Comparison of ENCODE assay signal across 16 mouse cellular contexts in genomic region chr4:114564131-114564695, GRCm38 (mm10).
DNase-seq lines count a peak whose midpoint lies in the region; ATAC-seq lines count a peak whose summit lies in the region.
"Had no signal": no experiment of that assay in that cellular context is flagged by ENCODE, and none has a peak within 500 bp of the region (broad histone marks: within the 10 kb centered on the region; RNA-seq: fewer than 3 reads in every experiment).

No protein-coding gene starts in this region.

- peak overlapping the region; percentile 75 for H3K27ac ChIP-seq in hindbrain, embryonic 10.5 days
- no peak overlapping the region for H3K27ac ChIP-seq in hindbrain, embryonic 11.5 days (ENCODE audit: low read depth, low read length)
- H3K27ac ChIP-seq in embryonic facial prominence, embryonic 11.5 days (replicated peaks; ENCODE audit: low read depth, low read length), result peak overlapping the region; percentile 57
- H3K27ac ChIP-seq in limb, embryonic 12.5 days, result peak overlapping the region; percentile 59; the same call in 1 of the 2 replicates
- H3K27ac ChIP-seq: forebrain, embryonic 13.5 days; hindbrain, embryonic 15.5 days had no signal

- peaks cover 41% of the 10 kb centered on the region for H3K4me1 ChIP-seq in hindbrain, embryonic 10.5 days (replicated peaks)
- H3K4me1 ChIP-seq in hindbrain, embryonic 11.5 days (replicated peaks; ENCODE audit: control insufficient read depth, insufficient read depth, low read length), result no peaks in the 10 kb centered on the region
- peaks cover 9% of the 10 kb centered on the region for H3K4me1 ChIP-seq in embryonic facial prominence, embryonic 11.5 days (ENCODE audit: control insufficient read depth, insufficient read depth, low read length)
- peaks cover 39% of the 10 kb centered on the region for H3K4me1 ChIP-seq in limb, embryonic 12.5 days (replicated peaks)
- H3K4me1 ChIP-seq: forebrain, embryonic 13.5 days had no signal

- H3K4me3 ChIP-seq in hindbrain, embryonic 10.5 days, result no peak overlapping the region
- no peak overlapping the region for H3K4me3 ChIP-seq in hindbrain, embryonic 11.5 days (ENCODE audit: low read depth, low read length)
- no peak overlapping the region for H3K4me3 ChIP-seq in embryonic facial prominence, embryonic 11.5 days (ENCODE audit: low read depth, low read length)
- no peak overlapping the region for H3K4me3 ChIP-seq in limb, embryonic 12.5 days (replicated peaks)
- H3K4me3 ChIP-seq: forebrain, embryonic 13.5 days; hindbrain, embryonic 15.5 days had no signal

- no peaks in the 10 kb centered on the region for H3K9me3 ChIP-seq in hindbrain, embryonic 10.5 days
- H3K9me3 ChIP-seq in hindbrain, embryonic 11.5 days (ENCODE audit: control insufficient read depth, low read length), result no peaks in the 10 kb centered on the region
- no peaks in the 10 kb centered on the region for H3K9me3 ChIP-seq in embryonic facial prominence, embryonic 11.5 days (replicated peaks; ENCODE audit: control insufficient read depth, low read length)
- H3K9me3 ChIP-seq in limb, embryonic 12.5 days, result no peaks in the 10 kb centered on the region
- H3K9me3 ChIP-seq: forebrain, embryonic 13.5 days; hindbrain, embryonic 15.5 days had no signal

- WGBS in hindbrain, embryonic 10.5 days, result 51% methylated on average over 5 of the region's 5 CpGs
- 58% methylated on average over 5 of the region's 5 CpGs for WGBS in hindbrain, embryonic 11.5 days
- 28% methylated on average over 5 of the region's 5 CpGs for WGBS in embryonic facial prominence, embryonic 11.5 days
- WGBS in limb, embryonic 12.5 days, result 27% methylated on average over 5 of the region's 5 CpGs

- H3K36me3 ChIP-seq in hindbrain, embryonic 10.5 days, result no peaks in the 10 kb centered on the region
- no peaks in the 10 kb centered on the region for H3K36me3 ChIP-seq in hindbrain, embryonic 11.5 days (ENCODE audit: control insufficient read depth, insufficient read depth, low read length)
- H3K36me3 ChIP-seq in embryonic facial prominence, embryonic 11.5 days (replicated peaks; ENCODE audit: control insufficient read depth, insufficient read depth, low read depth, low read length), result no peaks in the 10 kb centered on the region
- H3K36me3 ChIP-seq in limb, embryonic 12.5 days, result no peaks in the 10 kb centered on the region
- H3K36me3 ChIP-seq: G1E; hindbrain, embryonic 15.5 days had no signal

- H3K4me2 ChIP-seq in hindbrain, embryonic 11.5 days (replicated peaks; ENCODE audit: low read depth, low read length), result no peak overlapping the region
- no peak overlapping the region for H3K4me2 ChIP-seq in embryonic facial prominence, embryonic 11.5 days (ENCODE audit: low read depth, low read length)
- no peak overlapping the region for H3K4me2 ChIP-seq in limb, embryonic 12.5 days
- H3K4me2 ChIP-seq: forebrain, embryonic 13.5 days; hindbrain, embryonic 15.5 days had no signal

- DNase-seq in hindbrain, embryonic 10.5 days (ENCODE audit: low spot score), result peak; percentile 42
- DNase-seq in hindbrain, embryonic 11.5 days (ENCODE audit: low spot score), result no peak
- DNase-seq in adipocyte (ENCODE audit: low spot score), result peak; percentile 91
- peak; percentile 68 for DNase-seq in embryonic facial prominence, embryonic 11.5 days (ENCODE audit: low spot score)
- DNase-seq in ovary, postnatal 14 days (ENCODE audit: low spot score), result no peak
- no peak for DNase-seq in cerebellum, adult 8-10 months
- DNase-seq: heart, adult 18-20 months; kidney, adult 9 months; layer of hippocampus, postnatal 36 days; liver; right cerebral cortex, postnatal 14 days had no signal

- no peak for ATAC-seq in hindbrain, embryonic 11.5 days (ENCODE audit: low FRiP score)
- no peak; the same call in 1 of the 2 replicates for ATAC-seq in embryonic facial prominence, embryonic 11.5 days (replicated peaks; ENCODE audit: insufficient number of reproducible peaks, low FRiP score, low TSS enrichment, low read depth)
- ATAC-seq in limb, embryonic 12.5 days (ENCODE audit: insufficient number of reproducible peaks, insufficient read depth, low FRiP score, low TSS enrichment, low read depth), result peak; percentile 79
- ATAC-seq: forebrain, embryonic 13.5 days; midbrain, embryonic 16.5 days had no signal

- H3K27me3 ChIP-seq in hindbrain, embryonic 10.5 days (ENCODE audit: insufficient read depth, poor library complexity, severe bottlenecking), result no peaks in the 10 kb centered on the region
- H3K27me3 ChIP-seq in hindbrain, embryonic 11.5 days (ENCODE audit: control insufficient read depth, insufficient read depth, low read length), result no peaks in the 10 kb centered on the region
- H3K27me3 ChIP-seq in embryonic facial prominence, embryonic 11.5 days (ENCODE audit: control insufficient read depth, insufficient read depth, low read length), result no peaks in the 10 kb centered on the region
- peaks cover 84% of the 10 kb centered on the region for H3K27me3 ChIP-seq in limb, embryonic 12.5 days
- H3K27me3 ChIP-seq: forebrain, embryonic 13.5 days; hindbrain, embryonic 15.5 days had no signal

- no peak overlapping the region for H3K9ac ChIP-seq in hindbrain, embryonic 11.5 days (ENCODE audit: low read depth, low read length)
- no peak overlapping the region for H3K9ac ChIP-seq in embryonic facial prominence, embryonic 11.5 days (replicated peaks; ENCODE audit: low read length)
- 0 out of 2 replicates have a peak overlapping the region, but pooled peaks have one; percentile 37 for H3K9ac ChIP-seq in limb, embryonic 12.5 days (replicated peaks)
- H3K9ac ChIP-seq: forebrain, embryonic 13.5 days; hindbrain, embryonic 15.5 days had no signal

Comparison
In these comparisons a context has a peak if more than half of its experiments do, and no peak if none do; other contexts are left out.
1. DNase-seq: peak in hindbrain, embryonic 10.5 days (single experiment), adipocyte (single experiment) and embryonic facial prominence, embryonic 11.5 days (single experiment); none in hindbrain, embryonic 11.5 days (single experiment), ovary, postnatal 14 days (single experiment) and cerebellum, adult 8-10 months (single experiment).